Comparison of ENCODE assay signal across 10 mouse cellular contexts in genomic region chr7:45744387-45744786, GRCm38 (mm10). TPM values are rescaled to one million over a fixed set of nuclear protein-coding genes. Genes with fewer than 3 reads are reported as not detected.
DNase-seq lines count a peak whose midpoint lies in the region; ATAC-seq lines count a peak whose summit lies in the region.
"Had no signal": no experiment of that assay in that cellular context is flagged by ENCODE, and none has a peak within 500 bp of the region (broad histone marks: within the 10 kb centered on the region; RNA-seq: fewer than 3 reads in every experiment).

No protein-coding gene starts in this region.

- DNase-seq in kidney, adult 11 months = peak; percentile 66
- DNase-seq in NIH3T3 (ENCODE audit: low read depth) = peak; percentile 84
- peak; percentile 67 to 88 for DNase-seq in cerebellum, postnatal 25 days
- DNase-seq in induced T-regulatory cell, adult 2 months (ENCODE audit: low read depth) = peak; percentile 73
- peak; percentile 82 to 94 for DNase-seq in left cerebral cortex, postnatal 14 days (ENCODE audit: low spot score in 2 of 2)
- peak; percentile 64 for DNase-seq in retina, postnatal 1 day

- H3K9me3 ChIP-seq in kidney, embryonic 16.5 days (ENCODE audit: low read length) = no peaks in the 10 kb centered on the region; the same call in 1 of the 2 replicates
- H3K9me3 ChIP-seq: lung, embryonic 15.5 days had no signal

- no peak overlapping the region for H3K9ac ChIP-seq in kidney, embryonic 16.5 days (replicated peaks; ENCODE audit: low read length)
- H3K9ac ChIP-seq: lung, embryonic 15.5 days had no signal

- H3K4me1 ChIP-seq in kidney, embryonic 16.5 days (ENCODE audit: insufficient read depth, low read length) = peaks cover 11% of the 10 kb centered on the region; the same call in 1 of the 2 replicates

- intact Hi-C loops in left cerebral cortex, postnatal 14 days (cut with DNase I) = no loop called here

- H3K4me2 ChIP-seq in kidney, embryonic 16.5 days (replicated peaks; ENCODE audit: low read depth, low read length) = no peak overlapping the region
- H3K4me2 ChIP-seq: lung, embryonic 15.5 days had no signal

- H3K27ac ChIP-seq in kidney, embryonic 16.5 days (ENCODE audit: low read length) = no peak overlapping the region
- H3K27ac ChIP-seq: lung, embryonic 15.5 days had no signal

- no peaks in the 10 kb centered on the region for H3K27me3 ChIP-seq in kidney, embryonic 16.5 days (ENCODE audit: insufficient read depth, low read length)
- H3K27me3 ChIP-seq: lung, embryonic 15.5 days had no signal

- WGBS in kidney, embryonic 16.5 days = 25% methylated on average over 2 of the region's 2 CpGs

- H3K36me3 ChIP-seq in kidney, embryonic 16.5 days (ENCODE audit: insufficient read depth, low read length) = no peaks in the 10 kb centered on the region
- H3K36me3 ChIP-seq: lung, embryonic 15.5 days had no signal

- no peak overlapping the region for H3K4me3 ChIP-seq in kidney, embryonic 16.5 days (ENCODE audit: low read length)
- H3K4me3 ChIP-seq: lung, embryonic 15.5 days had no signal

- ATAC-seq in kidney, embryonic 16.5 days (ENCODE audit: low FRiP score, low TSS enrichment) = no peak
- no peak for ATAC-seq in erythroblast, adult 5-6 weeks (replicated peaks; ENCODE audit: low FRiP score, poor library complexity, severe bottlenecking)

RNA-seq across cellular contexts. Expression of gene Spaca4, which starts 18.8 kb away (rescaled TPM):
- not detected in 2 replicates for polyA plus RNA-seq in kidney, embryonic 16.5 days (2015; fragmentation: Nextera tagmentation; extraction: Ambion mirVana)
- total RNA-seq in left cerebral cortex, postnatal 14 days (2021) = not detected
- not detected in 2 replicates for total RNA-seq in erythroblast, adult 5-6 weeks (2015; ENCODE audit: low replicate concordance)
- not detected in 2 replicates for total RNA-seq in erythroblast, adult 5-6 weeks (2017; ENCODE audit: low replicate concordance)
- polyA plus RNA-seq: cortical plate, adult 2 months; lung, embryonic 15.5 days had no signal

RNA-seq across cellular contexts. Expression of gene Fam83e, which starts 23.4 kb away (rescaled TPM):
- 1.1 and 1.2 TPM in 2 replicates for polyA plus RNA-seq in kidney, embryonic 16.5 days (2015; fragmentation: Nextera tagmentation; extraction: Ambion mirVana)
- under 1 TPM; 0.24 to 0.34 TPM for total RNA-seq in left cerebral cortex, postnatal 14 days (2021)
- not detected in 2 replicates for total RNA-seq in erythroblast, adult 5-6 weeks (2015; ENCODE audit: low replicate concordance)
- total RNA-seq in erythroblast, adult 5-6 weeks (2017; ENCODE audit: low replicate concordance) = not detected in 2 replicates

RNA-seq across cellular contexts. Expression of gene Sphk2, which starts 26.6 kb away (rescaled TPM):
- 36.2 and 36.7 TPM in 2 replicates for polyA plus RNA-seq in kidney, embryonic 16.5 days (2015; fragmentation: Nextera tagmentation; extraction: Ambion mirVana)
- 10 to 100 TPM; 28.8 to 32.7 TPM for total RNA-seq in left cerebral cortex, postnatal 14 days (2021)
- total RNA-seq in erythroblast, adult 5-6 weeks (2015; ENCODE audit: low replicate concordance) = 4.6 and 7.9 TPM in 2 replicates
- total RNA-seq in erythroblast, adult 5-6 weeks (2017; ENCODE audit: low replicate concordance) = 2.1 and 2.6 TPM in 2 replicates

RNA-seq across cellular contexts. Expression of gene Rpl18, which starts 29.1 kb away (rescaled TPM):
- polyA plus RNA-seq in kidney, embryonic 16.5 days (2015; fragmentation: Nextera tagmentation; extraction: Ambion mirVana) = 1,042 and 1,047 TPM in 2 replicates
- total RNA-seq in left cerebral cortex, postnatal 14 days (2021) = 100 to 1,000 TPM; 369 to 389 TPM
- total RNA-seq in erythroblast, adult 5-6 weeks (2015; ENCODE audit: low replicate concordance) = 423 and 424 TPM in 2 replicates
- total RNA-seq in erythroblast, adult 5-6 weeks (2017; ENCODE audit: low replicate concordance) = 286 and 289 TPM in 2 replicates

RNA-seq across cellular contexts. Expression of gene Lmtk3, which starts 39.2 kb away (rescaled TPM):
- polyA plus RNA-seq in kidney, embryonic 16.5 days (2015; fragmentation: Nextera tagmentation; extraction: Ambion mirVana) = 1.3 and 1.8 TPM in 2 replicates
- total RNA-seq in left cerebral cortex, postnatal 14 days (2021) = 100 to 1,000 TPM; 261 to 275 TPM
- not detected in 2 replicates for total RNA-seq in erythroblast, adult 5-6 weeks (2015; ENCODE audit: low replicate concordance)
- not detected in 2 replicates for total RNA-seq in erythroblast, adult 5-6 weeks (2017; ENCODE audit: low replicate concordance)
